ENCODE assay signal across 8 mouse cellular contexts in genomic region chr12:111713004-111713651, GRCm38 (mm10). TPM values are rescaled to one million over a fixed set of nuclear protein-coding genes. Genes with fewer than 3 reads are reported as not detected.
DNase-seq lines count a peak whose midpoint lies in the region; ATAC-seq and TF ChIP-seq lines count a peak whose summit lies in the region.

Gene Bag5 (minus strand): TSS chr12:111713257.
Gene Apopt1 (plus strand): TSS chr12:111713261.

- peaks cover 75% of the 10 kb centered on the region for H3K4me1 ChIP-seq in E14TG2a.4 (replicated peaks; ENCODE audit: low read depth, low read length)
- H3K4me1 ChIP-seq in forebrain, embryonic 11.5 days (replicated peaks; ENCODE audit: control insufficient read depth, insufficient read depth, low read length), result peaks cover 8% of the 10 kb centered on the region; the same call in 1 of the 2 replicates
- H3K4me1 ChIP-seq in heart, embryonic 15.5 days (replicated peaks), result peaks cover 28% of the 10 kb centered on the region
- H3K4me1 ChIP-seq in liver, embryonic 15.5 days (replicated peaks), result peaks cover 34% of the 10 kb centered on the region
- H3K4me1 ChIP-seq in neural tube, embryonic 11.5 days (ENCODE audit: control insufficient read depth, insufficient read depth, low read length), result peaks cover 11% of the 10 kb centered on the region
- peaks cover 12% of the 10 kb centered on the region for H3K4me1 ChIP-seq in stomach, embryonic 16.5 days (ENCODE audit: control insufficient read depth, insufficient read depth, low read length)

- H3K4me2 ChIP-seq in forebrain, embryonic 11.5 days (ENCODE audit: low read depth, low read length, severe bottlenecking), result peak within 1 kb of the TSS; percentile 79
- H3K4me2 ChIP-seq in heart, embryonic 15.5 days, result peak within 1 kb of the TSS; percentile 65
- H3K4me2 ChIP-seq in liver, embryonic 15.5 days, result peak within 1 kb of the TSS; percentile 96
- H3K4me2 ChIP-seq in neural tube, embryonic 11.5 days (ENCODE audit: low read depth), result peak within 1 kb of the TSS; percentile 90
- H3K4me2 ChIP-seq in stomach, embryonic 16.5 days (ENCODE audit: low read depth, low read length), result peak within 1 kb of the TSS; percentile 94

- peaks cover 43% of the 10 kb centered on the region for H3K36me3 ChIP-seq in E14TG2a.4 (ENCODE audit: insufficient read depth, low read length)
- H3K36me3 ChIP-seq in forebrain, embryonic 11.5 days (ENCODE audit: control insufficient read depth, insufficient read depth, low read length), result peaks cover 10% of the 10 kb centered on the region; the same call in 1 of the 2 replicates
- peaks cover 28% of the 10 kb centered on the region for H3K36me3 ChIP-seq in heart, embryonic 15.5 days
- H3K36me3 ChIP-seq in liver, embryonic 15.5 days (replicated peaks), result peaks cover 31% of the 10 kb centered on the region
- H3K36me3 ChIP-seq in neural tube, embryonic 11.5 days (ENCODE audit: control insufficient read depth, insufficient read depth, low read length), result peaks cover 9% of the 10 kb centered on the region
- peaks cover 11% of the 10 kb centered on the region; the same call in 1 of the 2 replicates for H3K36me3 ChIP-seq in stomach, embryonic 16.5 days (ENCODE audit: control insufficient read depth, insufficient read depth, low read length)

- H3K27ac ChIP-seq in forebrain, embryonic 11.5 days (ENCODE audit: low read depth, low read length), result peak within 1 kb of the TSS; percentile 53
- peak within 1 kb of the TSS; percentile 81 for H3K27ac ChIP-seq in heart, embryonic 15.5 days
- peak within 1 kb of the TSS; percentile 78 for H3K27ac ChIP-seq in liver, embryonic 15.5 days (replicated peaks)
- peak within 1 kb of the TSS; percentile 77 for H3K27ac ChIP-seq in neural tube, embryonic 11.5 days (ENCODE audit: low read depth, low read length)
- H3K27ac ChIP-seq in stomach, embryonic 16.5 days (ENCODE audit: low read length), result peak within 1 kb of the TSS; percentile 62

- H3K27me3 ChIP-seq in E14TG2a.4 (ENCODE audit: insufficient read depth, low read length), result peaks cover 8% of the 10 kb centered on the region
- no peaks in the 10 kb centered on the region for H3K27me3 ChIP-seq in forebrain, embryonic 11.5 days (ENCODE audit: control insufficient read depth, insufficient read depth, low read length)
- H3K27me3 ChIP-seq in heart, embryonic 15.5 days, result no peaks in the 10 kb centered on the region
- H3K27me3 ChIP-seq in liver, embryonic 15.5 days, result no peaks in the 10 kb centered on the region
- H3K27me3 ChIP-seq in neural tube, embryonic 11.5 days (ENCODE audit: control insufficient read depth, insufficient read depth, low read length), result no peaks in the 10 kb centered on the region
- H3K27me3 ChIP-seq in stomach, embryonic 16.5 days (ENCODE audit: control insufficient read depth, insufficient read depth, low read length), result no peaks in the 10 kb centered on the region

- peak; percentile 83 for DNase-seq in c-Kit-positive CD71-positive TER-119-negative erythroid progenitor cells, embryonic 14.5 days (ENCODE audit: low read depth)
- peak; percentile 95 for DNase-seq in forebrain, embryonic 11.5 days (ENCODE audit: low spot score)
- peak; percentile 95 for DNase-seq in kidney, postnatal 14 days
- DNase-seq in neural tube, embryonic 11.5 days (ENCODE audit: low spot score), result peak; percentile 95

- under 1% methylated on average over 86 of the region's 86 CpGs for WGBS in forebrain, embryonic 11.5 days
- under 1% methylated on average over 79 of the region's 86 CpGs for WGBS in heart, embryonic 15.5 days
- WGBS in liver, embryonic 15.5 days (ENCODE audit: insufficient replicate concordance), result under 1% methylated on average over 86 of the region's 86 CpGs
- WGBS in neural tube, embryonic 11.5 days, result under 1% methylated on average over 77 of the region's 86 CpGs
- under 1% methylated on average over 86 of the region's 86 CpGs for WGBS in stomach, embryonic 16.5 days

- ATAC-seq in forebrain, embryonic 11.5 days (replicated peaks; ENCODE audit: low FRiP score), result peak; percentile 93
- ATAC-seq in heart, embryonic 15.5 days (replicated peaks; ENCODE audit: insufficient number of reproducible peaks, insufficient read depth, low FRiP score, low read depth), result peak; percentile 94
- peak; percentile 85 for ATAC-seq in liver, embryonic 15.5 days (ENCODE audit: insufficient read depth)
- ATAC-seq in neural tube, embryonic 11.5 days (ENCODE audit: insufficient read depth, low FRiP score, low TSS enrichment), result peak; percentile 86
- ATAC-seq in stomach, embryonic 16.5 days (ENCODE audit: insufficient read depth, low FRiP score), result peak; percentile 96

- no peak for TF ChIP-seq CTCF in E14TG2a.4 (conservative IDR thresholded peaks at IDR 0.05; ENCODE audit: low read length)

- H3K9me3 ChIP-seq in E14TG2a.4 (ENCODE audit: low read length), result no peaks in the 10 kb centered on the region
- no peaks in the 10 kb centered on the region for H3K9me3 ChIP-seq in forebrain, embryonic 11.5 days (ENCODE audit: control insufficient read depth, low read length)
- no peaks in the 10 kb centered on the region for H3K9me3 ChIP-seq in heart, embryonic 15.5 days (replicated peaks)
- H3K9me3 ChIP-seq in liver, embryonic 15.5 days (replicated peaks), result no peaks in the 10 kb centered on the region
- no peaks in the 10 kb centered on the region for H3K9me3 ChIP-seq in neural tube, embryonic 11.5 days (ENCODE audit: control insufficient read depth, low read length)
- H3K9me3 ChIP-seq in stomach, embryonic 16.5 days (replicated peaks; ENCODE audit: control insufficient read depth, low read length), result no peaks in the 10 kb centered on the region

- peak within 1 kb of the TSS; percentile 97 for H3K4me3 ChIP-seq in E14TG2a.4 (replicated peaks; ENCODE audit: low read length)
- peak within 1 kb of the TSS; percentile 99 for H3K4me3 ChIP-seq in forebrain, embryonic 11.5 days (ENCODE audit: low read depth, low read length)
- peak within 1 kb of the TSS; percentile 83 for H3K4me3 ChIP-seq in heart, embryonic 15.5 days
- peak within 1 kb of the TSS; percentile 94 for H3K4me3 ChIP-seq in liver, embryonic 15.5 days (replicated peaks)
- H3K4me3 ChIP-seq in neural tube, embryonic 11.5 days (ENCODE audit: low read depth, low read length), result peak within 1 kb of the TSS; percentile 95
- peak within 1 kb of the TSS; percentile 82 for H3K4me3 ChIP-seq in stomach, embryonic 16.5 days (replicated peaks; ENCODE audit: low read length)

- H3K9ac ChIP-seq in forebrain, embryonic 11.5 days (ENCODE audit: low read length), result peak within 1 kb of the TSS; percentile 97
- H3K9ac ChIP-seq in heart, embryonic 15.5 days, result peak within 1 kb of the TSS; percentile 96
- H3K9ac ChIP-seq in liver, embryonic 15.5 days, result peak within 1 kb of the TSS; percentile 95
- H3K9ac ChIP-seq in neural tube, embryonic 11.5 days (ENCODE audit: low read length), result peak within 1 kb of the TSS; percentile 85
- peak within 1 kb of the TSS; percentile 98 for H3K9ac ChIP-seq in stomach, embryonic 16.5 days (ENCODE audit: low read length)

RNA-seq across cellular contexts. Expression of gene Bag5, which starts in this region (rescaled TPM):
- polyA plus RNA-seq in forebrain, embryonic 11.5 days (2014; fragmentation: Nextera tagmentation; extraction: Ambion mirVana), result 65.2 and 67.7 TPM in 2 replicates
- 36.2 and 39.9 TPM in 2 replicates for polyA plus RNA-seq in heart, embryonic 15.5 days (2015; fragmentation: Nextera tagmentation; extraction: Ambion mirVana)
- 15.8 and 15.9 TPM in 2 replicates for polyA plus RNA-seq in liver, embryonic 15.5 days (2015; fragmentation: Nextera tagmentation; extraction: Ambion mirVana)
- 58.8 and 60.0 TPM in 2 replicates for polyA plus RNA-seq in neural tube, embryonic 11.5 days (2014; fragmentation: Nextera tagmentation; extraction: Ambion mirVana)
- polyA plus RNA-seq in stomach, embryonic 16.5 days (2015; fragmentation: Nextera tagmentation; extraction: Ambion mirVana), result 49.3 and 51.6 TPM in 2 replicates

RNA-seq across cellular contexts. Expression of gene Apopt1, which starts in this region (rescaled TPM):
- 55.4 and 55.5 TPM in 2 replicates for polyA plus RNA-seq in forebrain, embryonic 11.5 days (2014; fragmentation: Nextera tagmentation; extraction: Ambion mirVana)
- polyA plus RNA-seq in heart, embryonic 15.5 days (2015; fragmentation: Nextera tagmentation; extraction: Ambion mirVana), result 41.3 and 41.5 TPM in 2 replicates
- 18.1 and 18.2 TPM in 2 replicates for polyA plus RNA-seq in liver, embryonic 15.5 days (2015; fragmentation: Nextera tagmentation; extraction: Ambion mirVana)
- polyA plus RNA-seq in neural tube, embryonic 11.5 days (2014; fragmentation: Nextera tagmentation; extraction: Ambion mirVana), result 53.1 and 53.4 TPM in 2 replicates
- polyA plus RNA-seq in stomach, embryonic 16.5 days (2015; fragmentation: Nextera tagmentation; extraction: Ambion mirVana), result 43.0 and 47.0 TPM in 2 replicates

Comparison
In these comparisons a context has a peak if more than half of its experiments do, and no peak if none do; other contexts are left out.
1. Peak in every context shown above with its lines: DNase-seq, ATAC-seq, H3K4me3 ChIP-seq and H3K27ac ChIP-seq.